Mouse (Mus musculus): ENCODE measurements around the gene Zdhhc11. TPM values are rescaled to one million over a fixed set of nuclear protein-coding genes. Genes with fewer than 3 reads are reported as not detected.

The Zdhhc11 gene
- total and polyA plus RNA-seq, 2 experiments from 2014 or later, result not detected

DNA sequence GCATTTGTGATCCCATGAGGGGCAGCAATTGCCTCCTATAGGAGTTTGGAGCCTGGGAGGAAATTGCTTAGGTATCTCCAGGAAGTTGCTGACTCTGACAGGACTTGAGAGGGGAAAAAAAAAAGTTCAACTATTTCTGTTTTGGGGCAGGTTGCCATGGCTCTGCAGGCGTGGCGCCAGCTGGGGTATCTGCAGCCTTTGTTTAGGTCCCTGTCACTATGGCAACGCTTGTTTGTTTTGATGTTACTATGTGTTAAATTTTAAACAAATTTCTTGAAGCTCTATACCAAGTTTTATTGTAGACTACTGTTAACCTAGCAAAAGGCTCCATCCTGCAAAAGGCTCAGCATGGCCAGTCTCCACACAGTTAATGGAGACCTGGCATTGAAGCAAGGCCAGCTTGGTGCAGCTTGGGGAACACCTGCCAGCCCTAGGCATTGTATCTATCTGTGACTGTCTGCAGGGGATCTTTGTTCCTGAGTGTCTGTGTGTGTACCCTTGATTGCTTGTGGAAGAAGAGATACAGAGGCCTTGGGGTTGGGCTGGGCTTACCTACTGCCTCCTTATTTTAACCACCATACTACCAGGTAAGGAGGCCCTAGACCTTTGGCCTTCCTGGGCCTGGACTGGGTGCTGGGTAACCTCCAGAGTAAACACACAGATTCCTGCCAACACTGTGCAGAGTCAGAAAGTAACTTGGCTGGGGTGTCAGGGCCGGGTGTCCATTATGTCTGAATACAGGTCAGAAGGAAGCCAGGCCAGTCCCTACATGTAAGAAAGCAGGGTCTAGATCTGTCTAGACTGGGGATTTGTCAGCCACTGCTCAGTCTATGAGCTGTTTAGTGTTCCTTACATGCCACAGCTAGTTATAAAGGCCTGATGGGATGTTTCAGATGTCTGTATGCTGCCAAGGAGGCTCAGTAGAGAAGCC is 61.8 kb downstream of the Zdhhc11 start:
- 43% methylated on average over 4 of the region's 4 CpGs for whole genome bisulfite sequencing
- Histone ChIP-seq H3K9ac (replicated peaks; ENCODE audit: low read depth, low read length) (no peak overlapping the region), H3K27ac (ENCODE audit: low read depth) (peak overlapping the region; percentile 66), H3K9me3 (replicated peaks; ENCODE audit: control insufficient read depth, low read length) (no peaks in the 10 kb centered on the region), H3K4me2 (ENCODE audit: low read depth, low read length) (no peak overlapping the region), H3K27me3 (ENCODE audit: control insufficient read depth, insufficient read depth, low read length) (no peaks in the 10 kb centered on the region), H3K36me3 (replicated peaks; ENCODE audit: control insufficient read depth, insufficient read depth, low read length) (peaks cover 6% of the 10 kb centered on the region; the same call in 1 of the 2 replicates), H3K4me3 (ENCODE audit: low read depth, low read length) (no peak overlapping the region), H3K4me1 (ENCODE audit: control insufficient read depth, insufficient read depth) (peaks cover 18% of the 10 kb centered on the region)
- DNase-seq (ENCODE audit: low spot score) (peak; percentile 57), ATAC-seq (ENCODE audit: insufficient read depth, low read depth) (peak; percentile 32)
- TF ChIP-seq EP300 (IDR thresholded peaks at IDR 0.05; ENCODE audit: low read depth) (no peak), CTCF (IDR thresholded peaks at IDR 0.05; ENCODE audit: low read depth) (no peak)

DNA sequence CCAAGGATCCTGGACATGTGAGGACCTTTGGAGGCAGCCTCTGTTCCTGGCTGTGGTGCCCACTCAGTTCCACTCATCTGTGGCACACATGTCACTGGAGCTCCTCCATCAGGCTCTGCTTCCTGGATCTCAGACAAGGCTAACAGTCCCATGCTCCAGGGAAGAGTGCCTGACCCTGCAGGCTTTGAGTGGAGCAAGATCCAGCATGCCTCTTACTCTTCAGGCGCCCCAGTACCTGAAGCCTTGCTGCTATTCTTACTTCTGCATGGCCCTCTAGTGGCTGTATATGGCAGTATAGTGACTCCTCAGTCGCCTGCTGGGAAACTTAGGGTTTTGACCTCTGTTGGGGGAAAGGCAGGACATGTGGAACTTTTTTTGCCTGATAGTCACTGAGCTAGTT is 62.6 kb downstream of the Zdhhc11 start:
- Histone ChIP-seq H3K36me3 (replicated peaks; ENCODE audit: control insufficient read depth, insufficient read depth, low read length) (peaks cover 11% of the 10 kb centered on the region), H3K4me3 (ENCODE audit: low read depth, low read length) (no peak overlapping the region), H3K9ac (replicated peaks; ENCODE audit: low read depth, low read length) (no peak overlapping the region), H3K27me3 (ENCODE audit: control insufficient read depth, insufficient read depth, low read length) (no peaks in the 10 kb centered on the region), H3K9me3 (replicated peaks; ENCODE audit: control insufficient read depth, low read length) (no peaks in the 10 kb centered on the region), H3K4me1 (ENCODE audit: control insufficient read depth, insufficient read depth) (peaks cover 18% of the 10 kb centered on the region), H3K27ac (ENCODE audit: low read depth) (peak overlapping the region; percentile 66), H3K4me2 (ENCODE audit: low read depth, low read length) (no peak overlapping the region)
- DNase-seq (ENCODE audit: low spot score) (peak; percentile 67), ATAC-seq (ENCODE audit: insufficient read depth, low read depth) (peak; percentile 76)
- no peak for TF ChIP-seq EP300 (IDR thresholded peaks at IDR 0.05; ENCODE audit: low read depth)
- peak; percentile 80 for TF ChIP-seq CTCF (IDR thresholded peaks at IDR 0.05; ENCODE audit: low read depth)
- WGBS, result 17% methylated on average over 2 of the region's 2 CpGs

- no peak overlapping the region for H3K4me2 ChIP-seq (ENCODE audit: low read depth, low read length)
Measured at GRCm38 (mm10) chr13:74028116-74028515, 64.5 kb downstream of the Zdhhc11 start.

DNA sequence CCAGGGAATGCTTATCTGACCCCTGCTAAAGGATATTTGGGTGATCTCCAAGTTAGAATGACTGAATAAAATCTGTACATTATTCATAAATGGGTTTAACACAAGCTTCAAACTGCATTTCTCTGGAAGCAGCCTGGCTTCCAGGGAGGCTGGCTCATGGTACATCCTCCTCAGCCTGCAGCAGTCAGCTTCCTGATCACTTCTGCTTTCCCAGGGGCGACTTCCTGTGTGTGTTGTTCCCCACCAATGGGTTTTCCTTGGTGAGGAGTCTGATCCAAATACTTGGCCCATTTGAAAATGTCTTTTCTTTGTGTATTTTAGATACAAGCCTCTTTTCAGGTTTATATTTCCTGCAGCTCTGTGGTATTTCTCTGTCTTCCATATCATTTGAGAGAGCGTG is 65.4 kb downstream of the Zdhhc11 start:
- Histone ChIP-seq H3K27ac (ENCODE audit: low read depth) (0 out of 2 replicates have a peak overlapping the region, but pooled peaks have one; percentile 32), H3K4me1 (ENCODE audit: control insufficient read depth, insufficient read depth) (peaks cover 18% of the 10 kb centered on the region), H3K9me3 (replicated peaks; ENCODE audit: control insufficient read depth, low read length) (no peaks in the 10 kb centered on the region), H3K4me3 (ENCODE audit: low read depth, low read length) (no peak overlapping the region), H3K36me3 (replicated peaks; ENCODE audit: control insufficient read depth, insufficient read depth, low read length) (peaks cover 31% of the 10 kb centered on the region), H3K4me2 (ENCODE audit: low read depth, low read length) (no peak overlapping the region), H3K27me3 (ENCODE audit: control insufficient read depth, insufficient read depth, low read length) (no peaks in the 10 kb centered on the region), H3K9ac (replicated peaks; ENCODE audit: low read depth, low read length) (no peak overlapping the region)
- WGBS, result 67% methylated on average over 2 of the region's 2 CpGs
- TF ChIP-seq EP300 (IDR thresholded peaks at IDR 0.05; ENCODE audit: low read depth), result no peak
- no peak for TF ChIP-seq CTCF (IDR thresholded peaks at IDR 0.05; ENCODE audit: low read depth)
- no peak for ATAC-seq (ENCODE audit: insufficient read depth, low read depth)
- no peak for DNase-seq (ENCODE audit: low spot score)

More at GRCm38 (mm10) chr13:74028116-74028515, 64.5 kb downstream of the Zdhhc11 start:
- ATAC-seq (ENCODE audit: insufficient read depth, low read depth), result no peak
- Histone ChIP-seq H3K36me3 (replicated peaks; ENCODE audit: control insufficient read depth, insufficient read depth, low read length) (peaks cover 30% of the 10 kb centered on the region), H3K4me1 (ENCODE audit: control insufficient read depth, insufficient read depth) (peaks cover 18% of the 10 kb centered on the region), H3K27me3 (ENCODE audit: control insufficient read depth, insufficient read depth, low read length) (no peaks in the 10 kb centered on the region), H3K9ac (replicated peaks; ENCODE audit: low read depth, low read length) (no peak overlapping the region), H3K4me3 (ENCODE audit: low read depth, low read length) (no peak overlapping the region), H3K27ac (ENCODE audit: low read depth) (no peak overlapping the region), H3K9me3 (replicated peaks; ENCODE audit: control insufficient read depth, low read length) (no peaks in the 10 kb centered on the region)
- TF ChIP-seq CTCF (IDR thresholded peaks at IDR 0.05; ENCODE audit: low read depth), result no peak
- TF ChIP-seq EP300 (IDR thresholded peaks at IDR 0.05; ENCODE audit: low read depth), result no peak
- 58% methylated on average over 2 of the region's 2 CpGs for WGBS
- DNase-seq (ENCODE audit: low spot score), result no peak

DNA sequence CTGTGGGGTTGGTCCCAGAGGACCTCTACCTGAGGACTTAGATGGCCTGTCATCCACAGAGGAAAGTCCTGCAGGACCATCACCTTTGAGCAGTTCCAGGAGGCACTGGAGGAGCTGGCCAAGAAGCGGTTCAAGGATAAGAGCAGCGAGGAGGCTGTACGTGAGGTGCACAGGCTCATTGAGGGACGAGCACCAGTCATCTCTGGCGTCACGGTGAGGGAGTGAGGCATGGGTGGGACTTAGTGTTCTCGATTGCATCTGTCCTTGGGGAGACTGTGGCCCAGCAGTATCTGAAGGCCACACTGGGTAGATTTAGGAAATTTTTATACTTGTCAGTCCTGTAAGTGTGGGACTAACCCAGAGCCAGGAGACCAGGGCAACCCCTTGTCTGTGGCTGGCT is 67.0 kb downstream of the Zdhhc11 start:
- DNase-seq (ENCODE audit: low spot score) (no peak), ATAC-seq (ENCODE audit: insufficient read depth, low read depth) (no peak)
- WGBS, result 80% methylated on average over 7 of the region's 7 CpGs
- Histone ChIP-seq H3K9me3 (replicated peaks; ENCODE audit: control insufficient read depth, low read length) (no peaks in the 10 kb centered on the region), H3K4me2 (ENCODE audit: low read depth, low read length) (no peak overlapping the region), H3K27ac (ENCODE audit: low read depth) (no peak overlapping the region), H3K4me1 (ENCODE audit: control insufficient read depth, insufficient read depth) (peaks cover 5% of the 10 kb centered on the region), H3K4me3 (ENCODE audit: low read depth, low read length) (no peak overlapping the region), H3K36me3 (replicated peaks; ENCODE audit: control insufficient read depth, insufficient read depth, low read length) (peaks cover 34% of the 10 kb centered on the region), H3K27me3 (ENCODE audit: control insufficient read depth, insufficient read depth, low read length) (no peaks in the 10 kb centered on the region), H3K9ac (replicated peaks; ENCODE audit: low read depth, low read length) (no peak overlapping the region)
- TF ChIP-seq CTCF (IDR thresholded peaks at IDR 0.05; ENCODE audit: low read depth), result no peak
- no peak for TF ChIP-seq EP300 (IDR thresholded peaks at IDR 0.05; ENCODE audit: low read depth)
